Mouse (Mus musculus) hindlimb bud, embryonic 11.5 days (tissue): Measurements from ENCODE around the gene Phtf1.

Experiments
- DNase-seq: peaks from one replicate; pipeline ENCODE4 v3.0.0-alpha.2; 2012; ENCODE audit warnings: low read depth, low spot score; ENCODE audit errors: extremely low spot score

Phtf1 gene

GRCm38 (mm10) chr3:104019453-104019852 lies 51.5 kb downstream of the Phtf1 start:
- DNase-seq = no peak

DNA sequence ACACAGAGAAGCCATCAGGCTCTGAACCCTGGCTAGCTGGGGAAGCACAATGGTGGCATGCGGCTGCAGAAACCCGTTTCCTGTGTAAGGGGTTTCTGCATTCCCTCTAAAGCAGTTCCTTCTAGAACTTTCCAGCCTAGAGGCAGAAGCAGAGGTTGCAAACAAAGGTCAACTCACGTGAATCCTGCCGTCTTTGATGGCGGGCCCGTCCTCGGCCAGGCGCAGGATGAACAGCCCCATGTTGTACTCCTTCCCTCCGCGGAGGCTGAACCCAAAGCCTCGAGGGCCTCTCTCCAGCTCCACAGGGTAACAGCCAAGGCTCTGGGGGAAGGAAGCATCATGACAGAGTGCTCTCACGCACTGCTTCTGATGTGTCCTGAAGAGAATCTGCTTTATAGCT lies 52.2 kb downstream of the Phtf1 start:
- DNase-seq = no peak

- DNase-seq = no peak
These were observed 59.0 kb downstream of the Phtf1 start for GRCm38 (mm10) chr3:104026938-104027337.

- no peak for DNase-seq
These were observed 64.2 kb downstream of the Phtf1 start for GRCm38 (mm10) chr3:104032086-104032485.

GRCm38 (mm10) chr3:104032747-104033146 lies 64.8 kb downstream of the Phtf1 start:
- no peak for DNase-seq

- DNase-seq = no peak
These were observed 91.2 kb downstream of the Phtf1 start for GRCm38 (mm10) chr3:104059001-104059622.

DNA sequence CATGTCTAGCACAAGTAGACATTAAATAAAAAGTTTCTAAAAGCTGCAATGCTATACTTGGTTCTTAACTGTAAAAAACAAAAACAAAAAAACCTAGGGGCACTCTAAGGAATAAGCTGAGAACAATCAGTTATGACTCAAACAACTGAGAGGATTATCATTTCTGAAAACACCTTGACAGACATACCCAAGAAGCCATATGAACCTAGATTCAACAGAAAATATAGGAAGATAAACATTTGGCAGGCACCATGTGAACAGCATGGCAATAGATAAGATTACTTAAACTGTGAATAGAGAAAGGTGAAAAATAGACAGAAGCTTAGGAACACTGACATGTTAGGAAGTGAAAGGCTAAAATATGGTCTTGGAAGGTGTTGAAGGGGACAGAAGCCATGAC lies 101.5 kb downstream of the Phtf1 start:
- DNase-seq = no peak
